24 mouse cellular contexts compared by ENCODE assay signal in the genomic region with DNA sequence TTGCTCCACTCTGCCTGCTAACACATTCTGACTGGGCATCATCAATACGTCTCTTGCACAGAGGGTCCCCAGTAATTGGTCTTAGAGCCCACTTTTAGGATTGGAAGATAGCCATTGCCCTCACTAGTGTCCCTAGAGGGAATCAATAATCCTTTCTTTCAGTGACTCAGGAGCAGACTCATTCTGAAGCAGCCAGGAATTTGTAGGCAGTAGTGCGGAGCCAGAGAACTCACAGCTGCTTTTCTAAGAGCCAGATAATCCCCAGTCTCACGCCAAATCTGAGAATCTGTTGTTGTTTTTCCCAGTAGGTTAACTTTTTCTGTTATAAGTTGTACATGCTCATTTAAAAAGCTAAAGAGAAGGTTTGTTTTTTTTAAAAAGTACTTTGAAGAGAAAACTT. TPM values are rescaled to one million over a fixed set of nuclear protein-coding genes. Genes with fewer than 3 reads are reported as not detected.
A peak's percentile ranks its signal among the peaks of the same experiment; 100 is the strongest.
DNase-seq lines count a peak whose midpoint lies in the region; TF ChIP-seq lines count a peak whose summit lies in the region.
"Had no signal": no experiment of that assay in that cellular context is flagged by ENCODE, and none has a peak within 500 bp of the region (broad histone marks: within the 10 kb centered on the region; RNA-seq: fewer than 3 reads in every experiment).

No protein-coding gene starts in this region.

- H3ac ChIP-seq in myocyte (ENCODE audit: control insufficient read depth, insufficient read length): no peak overlapping the region

- peak overlapping the region; percentile 67 for H3K4me2 ChIP-seq in myocyte (ENCODE audit: low read depth)
- H3K4me2 ChIP-seq: embryonic facial prominence, embryonic 12.5 days; heart, embryonic 11.5 days; hindbrain, embryonic 15.5 days; limb, embryonic 13.5 days; liver, embryonic 11.5 days; lung, embryonic 15.5 days; midbrain, embryonic 15.5 days had no signal

- DNase-seq in heart, adult 9 months (ENCODE audit: low spot score in 2 of 2): peak; percentile 12 to 17
- no peak for DNase-seq in heart, postnatal 4 days
- DNase-seq in layer of hippocampus, adult 2 months (ENCODE audit: low spot score in 2 of 2): no peak
- DNase-seq in layer of hippocampus, adult 9-10 months (ENCODE audit: low spot score): no peak
- DNase-seq in NIH3T3 (ENCODE audit: low read depth): peak; percentile 62
- no peak for DNase-seq in frontal cortex, postnatal 36 days (ENCODE audit: low spot score in 2 of 2)
- DNase-seq in left cerebral cortex, postnatal 36 days (ENCODE audit: low spot score in 2 of 2): no peak
- DNase-seq: adrenal gland, postnatal 10 days; cerebellum, adult 11-12 months; cerebellum, adult 9-11 months; embryo, embryonic 11 days; kidney, adult 8-10 months; lung, postnatal 36 days; thymus, postnatal 4 days had no signal

- H3K4me3 ChIP-seq in layer of hippocampus, adult 2 months: no peak overlapping the region
- H3K4me3 ChIP-seq in myocyte: no peak overlapping the region
- H3K4me3 ChIP-seq: embryonic facial prominence, embryonic 12.5 days; forebrain, embryonic 10.5 days; hindbrain, embryonic 15.5 days; left cerebral cortex, adult 2 months; limb, embryonic 13.5 days; lung, embryonic 15.5 days; midbrain, embryonic 15.5 days had no signal

- intact Hi-C loops in left cerebral cortex, postnatal 36 days (cut with DNase I): no loop called here

- no peaks in the 10 kb centered on the region for H3K27me3 ChIP-seq in myocyte (ENCODE audit: control insufficient read depth, insufficient read depth, insufficient read length)
- H3K27me3 ChIP-seq: embryonic facial prominence, embryonic 12.5 days; hindbrain, embryonic 15.5 days; limb, embryonic 13.5 days; lung, embryonic 15.5 days; midbrain, embryonic 15.5 days had no signal

- H3K79me2 ChIP-seq in myocyte (ENCODE audit: control insufficient read depth, insufficient read depth): no peaks in the 10 kb centered on the region

- H3K27ac ChIP-seq in layer of hippocampus, adult 2 months: 0 out of 2 replicates have a peak overlapping the region, but pooled peaks have one; percentile 2
- H3K27ac ChIP-seq: embryonic facial prominence, embryonic 12.5 days; forebrain, embryonic 10.5 days; hindbrain, embryonic 15.5 days; left cerebral cortex, adult 2 months; limb, embryonic 13.5 days; lung, embryonic 15.5 days; midbrain, embryonic 15.5 days had no signal

- no peaks in the 10 kb centered on the region for H3K36me3 ChIP-seq in myocyte (ENCODE audit: control insufficient read depth, insufficient read depth)
- H3K36me3 ChIP-seq: embryonic facial prominence, embryonic 12.5 days; forebrain, embryonic 10.5 days; hindbrain, embryonic 15.5 days; limb, embryonic 13.5 days; lung, embryonic 15.5 days; midbrain, embryonic 15.5 days had no signal

- TF ChIP-seq CTCF in layer of hippocampus, adult 2 months (conservative IDR thresholded peaks at IDR 0.05): peak; percentile 28; the same call in 1 of the 2 replicates

- TF ChIP-seq POLR2A in myocyte (IDR thresholded peaks at IDR 0.05; ENCODE audit: insufficient read length, low read depth): no peak

TF ChIP-seq in myocyte, 11 proteins besides CTCF, POLR2A, EP300 and RAD21:
- TF ChIP-seq TCF12 (IDR thresholded peaks at IDR 0.05; ENCODE audit: insufficient read depth, poor library complexity, severe bottlenecking): no peak
- no peak for TF ChIP-seq REST (IDR thresholded peaks at IDR 0.05; ENCODE audit: insufficient read depth, insufficient read length)
- TF ChIP-seq CEBPB (IDR thresholded peaks at IDR 0.05; ENCODE audit: insufficient read depth, poor library complexity, severe bottlenecking): no peak
- TF ChIP-seq MAX (IDR thresholded peaks at IDR 0.05; ENCODE audit: low read depth): no peak
- TF ChIP-seq SRF (IDR thresholded peaks at IDR 0.05; ENCODE audit: control insufficient read depth, insufficient read length, low read depth): no peak
- TF ChIP-seq E2F4 (IDR thresholded peaks at IDR 0.05; ENCODE audit: insufficient read depth): no peak
- TF ChIP-seq POLR2AphosphoS2 (IDR thresholded peaks at IDR 0.05; ENCODE audit: insufficient read length, low read depth): no peak

RNA-seq across cellular contexts. Expression of a gene that starts 13.0 kb away (rescaled TPM):
- 1 to 10 TPM in 1 of 2 experiments, under 1 TPM in 1; 0.91 to 1.8 TPM for total RNA-seq in heart, postnatal 4 days (2021)
- 100 to 1,000 TPM; 209 to 219 TPM for total RNA-seq in layer of hippocampus, adult 2 months (2021)
- polyA plus RNA-seq in myocyte (2012; fragmentation: generic; extraction: Trizol): 33.2 TPM
- 100 to 1,000 TPM; 384 to 468 TPM for total RNA-seq in left cerebral cortex, postnatal 36 days (2021)

RNA-seq across cellular contexts. Expression of a gene that starts 37.3 kb away (rescaled TPM):
- total RNA-seq in heart, postnatal 4 days (2021): 1 to 10 TPM; 1.1 to 1.9 TPM
- 10 to 100 TPM; 37.7 to 38.9 TPM for total RNA-seq in layer of hippocampus, adult 2 months (2021)
- polyA plus RNA-seq in myocyte (2012; fragmentation: generic; extraction: Trizol): 0.56 TPM
- total RNA-seq in left cerebral cortex, postnatal 36 days (2021): 10 to 100 TPM; 22.1 to 23.3 TPM

Comparison
In these comparisons a context has a peak if more than half of its experiments do, and no peak if none do; other contexts are left out.
1. DNase-seq: peak in heart, adult 9 months (2 of 2) and NIH3T3 (single experiment); none in heart, postnatal 4 days (single experiment), layer of hippocampus, adult 2 months (0 of 2), layer of hippocampus, adult 9-10 months (single experiment), frontal cortex, postnatal 36 days (0 of 2) and left cerebral cortex, postnatal 36 days (0 of 2).
2. RNA of a gene that starts 13.0 kb away (total RNA-seq): 384 to 468 TPM in left cerebral cortex, postnatal 36 days and 209 to 219 TPM in layer of hippocampus, adult 2 months; 0.91 to 1.8 TPM in heart, postnatal 4 days; every median in the first group is over 10 times any median in the second.
3. RNA of a gene that starts 37.3 kb away (total RNA-seq): 37.7 to 38.9 TPM in layer of hippocampus, adult 2 months and 22.1 to 23.3 TPM in left cerebral cortex, postnatal 36 days; 1.1 to 1.9 TPM in heart, postnatal 4 days; every median in the first group is over 4 times any median in the second.